Mouse (Mus musculus) cerebellum, adult 2 months (tissue): ENCODE results near the gene Maf.

Source experiments
- CTCF ChIP-seq: fragments of 200-500 bp; IDR thresholded peaks from 2 replicates; pipeline ENCODE4 v1.5.1; 2011; ENCODE audit warnings: low read depth, mild to moderate bottlenecking, control low read depth, low read length, moderate library complexity, borderline replicate concordance; ENCODE audit not compliant: insufficient read depth
- POLR2A ChIP-seq: fragments of 200-500 bp; IDR thresholded peaks from 2 replicates; pipeline ENCODE4 v1.6.1; 2011; ENCODE audit warnings: low read length, control low read depth, borderline replicate concordance; ENCODE audit not compliant: insufficient read depth

DNA sequence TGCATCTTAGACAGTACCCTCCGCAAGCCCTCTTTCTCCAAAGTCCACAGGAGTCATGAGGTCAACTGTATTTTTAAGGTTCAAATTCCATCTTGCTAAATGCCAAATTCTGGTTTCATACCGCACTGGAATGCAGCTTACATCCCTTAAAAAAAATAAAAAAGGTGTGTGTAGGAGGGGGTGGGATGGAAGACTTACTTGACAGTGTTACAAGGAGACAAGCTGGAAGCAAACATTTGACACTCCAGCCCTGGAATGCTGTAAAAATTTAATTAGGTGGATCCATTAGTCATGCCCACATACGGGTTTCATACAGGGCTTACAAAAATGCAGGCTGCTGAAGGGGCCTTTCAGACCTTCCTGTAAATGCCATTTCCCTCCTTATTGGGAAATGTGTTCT is 49.4 kb upstream of the Maf start:
- TF ChIP-seq CTCF (no peak), POLR2A (no peak)
